Mouse (Mus musculus): ENCODE results near the gene Pi4kb. TPM values are rescaled to one million over a fixed set of nuclear protein-coding genes. Genes with fewer than 3 reads are reported as not detected.

The Pi4kb gene
- polyA plus RNA-seq, 1 experiment from 2014 or later = 25.6 TPM

- H3K9me3 ChIP-seq = no peaks in the 10 kb centered on the region
- no peak overlapping the region for H3K4me3 ChIP-seq
- no peak for ATAC-seq (ENCODE audit: insufficient number of reproducible peaks, insufficient read depth, low FRiP score, low TSS enrichment)
- peaks cover 42% of the 10 kb centered on the region for H3K36me3 ChIP-seq
- H3K4me1 ChIP-seq = peaks cover 3% of the 10 kb centered on the region; the same call in 1 of the 2 replicates
- H3K9ac ChIP-seq = no peak overlapping the region
- no peaks in the 10 kb centered on the region for H3K27me3 ChIP-seq
- H3K4me2 ChIP-seq (replicated peaks) = no peak overlapping the region
- no peak overlapping the region for H3K27ac ChIP-seq
- 53% methylated on average over 5 of the region's 5 CpGs for WGBS
Observed at GRCm38 (mm10) chr3:94960322-94960721, 14.2 kb upstream of the Pi4kb start.

DNA sequence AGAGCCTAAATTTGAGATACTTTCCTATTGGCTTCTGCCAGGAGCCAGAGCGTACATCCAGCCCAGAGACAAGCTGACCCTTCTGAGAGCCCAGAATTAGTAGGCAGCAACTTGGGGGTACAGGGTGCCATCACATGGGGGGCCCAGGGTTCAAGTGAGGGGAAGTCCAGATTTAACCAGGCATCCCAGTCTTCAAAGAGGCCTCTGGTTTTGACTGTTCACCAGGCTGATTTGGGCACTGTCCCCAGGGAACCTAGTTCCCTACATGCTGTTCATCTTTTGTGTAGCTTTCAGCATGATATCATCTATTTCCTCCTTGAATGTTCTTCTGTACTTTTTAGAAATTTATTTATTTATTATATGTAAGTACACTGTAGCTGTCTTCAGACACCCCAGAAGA is 9.5 kb upstream of the Pi4kb start:
- H3K36me3 ChIP-seq = no peaks in the 10 kb centered on the region
- no peaks in the 10 kb centered on the region for H3K27me3 ChIP-seq
- ATAC-seq (ENCODE audit: insufficient number of reproducible peaks, insufficient read depth, low FRiP score, low TSS enrichment) = no peak
- no peaks in the 10 kb centered on the region for H3K9me3 ChIP-seq
- H3K4me2 ChIP-seq (replicated peaks) = no peak overlapping the region
- no peak overlapping the region for H3K9ac ChIP-seq
- 87% methylated on average over 1 of the region's 1 CpGs for WGBS
- no peaks in the 10 kb centered on the region for H3K4me1 ChIP-seq
- H3K4me3 ChIP-seq = no peak overlapping the region
- H3K27ac ChIP-seq = no peak overlapping the region

DNA sequence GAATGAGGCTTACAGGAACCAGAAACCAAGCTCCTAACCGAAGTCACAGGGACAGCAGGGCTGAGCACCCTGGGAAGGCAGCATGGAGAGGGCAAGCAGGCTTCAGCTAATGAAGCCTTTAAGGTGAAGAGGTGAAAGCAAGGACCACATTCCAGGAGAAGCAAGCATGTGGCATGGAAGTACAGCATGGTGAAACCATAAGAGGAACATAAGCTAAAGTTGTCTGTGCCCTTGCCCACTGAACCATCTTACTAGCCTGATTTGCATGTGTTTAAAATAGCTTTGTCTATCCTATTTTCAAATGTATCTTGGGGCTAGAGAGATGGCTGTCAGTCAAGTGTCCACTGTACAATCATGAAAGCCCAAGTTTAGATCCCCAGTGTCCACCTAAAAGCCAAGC is 8.7 kb upstream of the Pi4kb start:
- Histone ChIP-seq H3K27me3 (no peaks in the 10 kb centered on the region), H3K4me3 (no peak overlapping the region)
- WGBS = 76% methylated on average over 1 of the region's 1 CpGs

DNA sequence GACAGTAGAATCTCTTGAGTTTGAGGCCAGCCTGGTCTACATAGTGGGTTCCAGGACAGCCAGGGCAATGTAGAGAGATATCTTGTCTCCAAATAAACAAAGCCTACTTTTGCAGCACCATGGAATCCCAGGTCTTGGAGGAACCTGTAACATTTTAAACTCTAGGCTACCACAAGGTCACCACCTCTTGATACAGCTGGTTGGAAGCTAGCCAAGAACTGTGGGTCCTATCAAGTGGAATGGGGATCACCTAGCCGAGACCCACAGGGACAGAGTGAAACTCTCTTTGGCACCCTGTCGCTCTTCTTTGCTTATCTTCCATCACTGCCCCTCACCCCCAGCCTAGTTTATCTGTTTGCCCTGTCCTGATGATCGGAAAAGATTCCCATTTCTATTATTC is 2.0 kb upstream of the Pi4kb start:
- no peak for ATAC-seq (ENCODE audit: insufficient number of reproducible peaks, insufficient read depth, low FRiP score, low TSS enrichment)
- no peak overlapping the region for H3K9ac ChIP-seq
- 83% methylated on average over 3 of the region's 3 CpGs for WGBS
- peaks cover 14% of the 10 kb centered on the region; the same call in 1 of the 2 replicates for H3K4me1 ChIP-seq
- no peaks in the 10 kb centered on the region for H3K27me3 ChIP-seq
- no peaks in the 10 kb centered on the region for H3K9me3 ChIP-seq
- 0 out of 2 replicates have a peak, but pooled peaks cover 4% of the 10 kb centered on the region for H3K36me3 ChIP-seq
- H3K4me2 ChIP-seq (replicated peaks) = no peak overlapping the region
- H3K27ac ChIP-seq = no peak overlapping the region
- H3K4me3 ChIP-seq = no peak overlapping the region

More for the DNA sequence above, 8.7 kb upstream of the Pi4kb start:
- no peaks in the 10 kb centered on the region for H3K4me1 ChIP-seq
- H3K4me2 ChIP-seq (replicated peaks) = no peak overlapping the region
- no peak overlapping the region for H3K27ac ChIP-seq
- H3K9ac ChIP-seq = no peak overlapping the region
- no peak for ATAC-seq (ENCODE audit: insufficient number of reproducible peaks, insufficient read depth, low FRiP score, low TSS enrichment)
- no peaks in the 10 kb centered on the region for H3K36me3 ChIP-seq
- no peaks in the 10 kb centered on the region for H3K9me3 ChIP-seq

DNA sequence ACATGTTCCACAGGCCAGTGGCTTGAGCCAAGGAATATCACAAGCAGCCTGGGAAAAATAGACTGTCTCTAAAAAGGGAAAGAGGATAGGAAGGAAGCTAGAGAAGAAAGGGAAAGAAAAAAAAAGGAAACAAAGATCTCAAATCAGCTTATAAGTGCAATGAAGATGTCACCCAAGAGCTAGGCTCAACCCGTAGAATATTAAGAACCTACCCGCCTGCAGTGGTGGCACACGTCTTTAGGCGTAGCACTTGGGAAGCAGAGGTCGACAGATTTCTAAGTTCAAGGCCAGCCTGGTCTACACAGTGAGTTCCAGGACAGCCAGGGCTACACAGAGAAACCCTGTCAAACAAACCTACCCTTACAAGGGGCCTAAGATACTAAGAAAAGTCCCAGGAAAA is 911 bp upstream of the Pi4kb start:
- WGBS = 89% methylated on average over 5 of the region's 5 CpGs
- Histone ChIP-seq H3K9ac (no peak overlapping the region), H3K27me3 (no peaks in the 10 kb centered on the region), H3K4me1 (peaks cover 14% of the 10 kb centered on the region; the same call in 1 of the 2 replicates), H3K27ac (no peak overlapping the region), H3K36me3 (0 out of 2 replicates have a peak, but pooled peaks cover 9% of the 10 kb centered on the region), H3K9me3 (no peaks in the 10 kb centered on the region), H3K4me2 (replicated peaks) (peak overlapping the region; percentile 57), H3K4me3 (peak overlapping the region; percentile 90)
- ATAC-seq (ENCODE audit: insufficient number of reproducible peaks, insufficient read depth, low FRiP score, low TSS enrichment) = no peak

- ATAC-seq (ENCODE audit: insufficient number of reproducible peaks, insufficient read depth, low FRiP score, low TSS enrichment) = no peak
- 16% methylated on average over 9 of the region's 9 CpGs for WGBS
- Histone ChIP-seq H3K27me3 (no peaks in the 10 kb centered on the region), H3K9ac (peak overlapping the region; percentile 52), H3K4me3 (peak overlapping the region; percentile 90), H3K36me3 (0 out of 2 replicates have a peak, but pooled peaks cover 9% of the 10 kb centered on the region), H3K27ac (no peak overlapping the region), H3K4me1 (peaks cover 14% of the 10 kb centered on the region; the same call in 1 of the 2 replicates), H3K9me3 (no peaks in the 10 kb centered on the region), H3K4me2 (replicated peaks) (peak overlapping the region; percentile 57)
Observed at GRCm38 (mm10) chr3:94974026-94974527, 454 bp upstream of the Pi4kb start.

- H3K27ac ChIP-seq = no peak overlapping the region
- no peaks in the 10 kb centered on the region for H3K9me3 ChIP-seq
- no peak overlapping the region for H3K9ac ChIP-seq
- H3K4me2 ChIP-seq (replicated peaks) = no peak overlapping the region
- no peak for ATAC-seq (ENCODE audit: insufficient number of reproducible peaks, insufficient read depth, low FRiP score, low TSS enrichment)
- peaks cover 13% of the 10 kb centered on the region for H3K4me1 ChIP-seq
- no peaks in the 10 kb centered on the region for H3K27me3 ChIP-seq
- 90% methylated on average over 11 of the region's 11 CpGs for WGBS
- H3K36me3 ChIP-seq = peaks cover 34% of the 10 kb centered on the region
- H3K4me3 ChIP-seq = no peak overlapping the region
Observed at GRCm38 (mm10) chr3:94984312-94984711, 9.8 kb downstream of the Pi4kb start.

DNA sequence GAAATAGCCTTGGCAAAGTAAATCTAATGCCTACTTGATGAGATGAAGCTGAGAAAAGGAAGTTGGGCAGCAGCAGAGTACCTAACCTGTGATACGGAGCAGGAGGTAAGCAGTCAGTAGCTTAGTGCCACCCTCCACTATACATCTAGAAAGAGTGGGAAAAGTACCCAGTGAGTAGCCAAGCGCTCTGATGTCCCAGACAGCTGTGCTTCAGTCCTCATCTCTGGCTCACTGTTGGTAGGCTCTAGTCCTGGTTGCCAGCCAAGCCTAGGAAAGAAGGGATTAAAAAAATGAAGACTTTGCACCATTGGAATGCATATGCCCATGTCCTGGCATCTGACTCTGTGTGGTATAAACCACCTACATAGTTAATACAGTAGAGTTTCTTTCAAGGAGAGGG is 11.0 kb downstream of the Pi4kb start:
- ATAC-seq (ENCODE audit: insufficient number of reproducible peaks, insufficient read depth, low FRiP score, low TSS enrichment) = no peak
- no peaks in the 10 kb centered on the region for H3K9me3 ChIP-seq
- peaks cover 21% of the 10 kb centered on the region for H3K4me1 ChIP-seq
- peaks cover 34% of the 10 kb centered on the region for H3K36me3 ChIP-seq
- H3K4me2 ChIP-seq (replicated peaks) = no peak overlapping the region
- H3K27ac ChIP-seq = no peak overlapping the region
- no peak overlapping the region for H3K4me3 ChIP-seq
- WGBS = 98% methylated on average over 2 of the region's 2 CpGs
- H3K27me3 ChIP-seq = no peaks in the 10 kb centered on the region
- no peak overlapping the region for H3K9ac ChIP-seq

DNA sequence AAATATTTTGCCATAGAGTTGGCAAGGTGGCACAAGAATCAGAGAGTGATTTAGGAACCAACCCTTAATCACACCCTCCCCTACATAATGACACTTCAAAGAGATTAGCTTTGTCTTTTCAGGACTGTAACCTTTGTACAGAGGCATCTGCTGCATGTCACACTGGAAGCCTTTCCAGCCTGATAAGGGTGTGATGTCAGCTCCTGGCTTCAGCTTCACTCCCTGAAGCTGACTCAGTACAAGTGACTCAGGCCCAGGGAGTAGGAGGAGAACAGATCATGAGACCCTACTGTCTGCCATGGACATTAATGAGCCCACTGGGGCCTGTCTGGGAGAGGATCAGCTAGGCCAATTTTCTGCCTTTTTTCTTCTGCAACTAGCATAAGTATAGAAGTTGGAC is 13.0 kb downstream of the Pi4kb start:
- Histone ChIP-seq H3K4me2 (replicated peaks) (no peak overlapping the region), H3K9ac (no peak overlapping the region), H3K27ac (no peak overlapping the region), H3K4me3 (no peak overlapping the region), H3K27me3 (no peaks in the 10 kb centered on the region), H3K4me1 (peaks cover 23% of the 10 kb centered on the region), H3K9me3 (no peaks in the 10 kb centered on the region), H3K36me3 (peaks cover 38% of the 10 kb centered on the region)
- no peak for ATAC-seq (ENCODE audit: insufficient number of reproducible peaks, insufficient read depth, low FRiP score, low TSS enrichment)

DNA sequence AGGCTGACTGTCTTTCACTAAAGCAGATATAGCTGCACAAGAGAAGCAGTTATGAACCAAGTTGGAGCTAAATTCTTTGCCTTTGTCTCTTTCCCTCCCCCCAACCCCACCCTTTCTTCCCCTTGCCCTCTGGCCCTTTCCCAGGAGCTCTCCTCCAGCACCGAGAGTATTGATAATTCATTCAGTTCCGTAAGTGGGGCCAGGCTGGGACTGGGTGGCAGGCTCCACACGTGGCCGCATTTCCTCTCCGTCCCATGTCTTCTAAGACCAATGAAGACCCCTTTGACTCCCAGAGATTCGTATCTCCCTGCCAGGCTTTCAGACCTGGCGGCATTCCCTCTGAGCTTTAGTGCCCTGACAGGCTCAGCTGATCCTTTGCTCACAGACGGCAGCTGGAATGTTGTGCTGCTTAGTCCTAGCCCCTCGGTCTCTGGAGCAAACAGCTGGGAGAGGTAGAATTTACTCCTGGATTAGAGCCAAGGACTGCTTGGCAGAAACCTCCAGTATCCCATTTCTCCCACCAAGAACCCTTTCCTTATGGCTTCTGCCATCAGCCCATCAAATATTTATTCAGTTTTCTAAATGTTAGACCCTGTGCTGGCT is 14.7 kb downstream of the Pi4kb start:
- WGBS = 22% methylated on average over 9 of the region's 9 CpGs
- Histone ChIP-seq H3K9me3 (no peaks in the 10 kb centered on the region), H3K36me3 (peaks cover 39% of the 10 kb centered on the region), H3K27me3 (no peaks in the 10 kb centered on the region), H3K4me1 (peaks cover 23% of the 10 kb centered on the region), H3K4me2 (replicated peaks) (peak overlapping the region; percentile 24), H3K4me3 (no peak overlapping the region), H3K9ac (no peak overlapping the region), H3K27ac (peak overlapping the region; percentile 69)
- peak; percentile 62; the same call in 1 of the 2 replicates for ATAC-seq (ENCODE audit: insufficient number of reproducible peaks, insufficient read depth, low FRiP score, low TSS enrichment)

GRCm38 (mm10) chr3:94996946-94997345 is 22.4 kb downstream of the Pi4kb start:
- Histone ChIP-seq H3K9me3 (no peaks in the 10 kb centered on the region), H3K4me2 (replicated peaks) (no peak overlapping the region), H3K4me3 (no peak overlapping the region), H3K36me3 (peaks cover 88% of the 10 kb centered on the region), H3K9ac (no peak overlapping the region), H3K27me3 (no peaks in the 10 kb centered on the region), H3K27ac (no peak overlapping the region), H3K4me1 (no peaks in the 10 kb centered on the region)
- WGBS = 33% methylated on average over 2 of the region's 2 CpGs
- ATAC-seq (ENCODE audit: insufficient number of reproducible peaks, insufficient read depth, low FRiP score, low TSS enrichment) = no peak

GRCm38 (mm10) chr3:95002569-95002968 is 28.0 kb downstream of the Pi4kb start:
- H3K9ac ChIP-seq = no peak overlapping the region
- no peaks in the 10 kb centered on the region for H3K9me3 ChIP-seq
- H3K4me1 ChIP-seq = no peaks in the 10 kb centered on the region
- no peaks in the 10 kb centered on the region for H3K27me3 ChIP-seq
- H3K27ac ChIP-seq = no peak overlapping the region
- WGBS = 78% methylated on average over 4 of the region's 4 CpGs
- peaks cover 85% of the 10 kb centered on the region for H3K36me3 ChIP-seq
- no peak overlapping the region for H3K4me3 ChIP-seq
- no peak overlapping the region for H3K4me2 ChIP-seq (replicated peaks)
- no peak for ATAC-seq (ENCODE audit: insufficient number of reproducible peaks, insufficient read depth, low FRiP score, low TSS enrichment)
